Mouse (Mus musculus) liver, embryonic 14.5 days (tissue): Measurements from ENCODE around the gene Macrod1. TPM values are rescaled to one million over a fixed set of nuclear protein-coding genes. Genes with fewer than 3 reads are reported as not detected.

ENCODE experiments used
- ATAC-seq: fragments of 200-750 bp; cut with Nextera tagmentation; 2 replicates; pipeline ENCODE4 v1.8.0; 2017; ENCODE audit warnings: moderate number of reproducible peaks, mild to moderate bottlenecking, moderate library complexity; ENCODE audit not compliant: insufficient read depth
- DNase-seq, 3 experiments: peaks; one replicate each; pipeline ENCODE4 v3.0.0-alpha.2; 2012 to 2013; ENCODE audit warnings: low read depth in 3 of 3, low spot score in 3 of 3
- H3K27ac ChIP-seq: fragments of 300-500 bp; sonication (generic); 2 replicates; pipeline ENCODE4 v1.5.1; 2014; ENCODE audit warnings: moderate library complexity, mild to moderate bottlenecking, control low read depth, inconsistent platforms
- H3K27me3 ChIP-seq: fragments of 300-500 bp; sonication (generic); 2 replicates; pipeline ENCODE4 v1.6.1; 2014; ENCODE audit warnings: mild to moderate bottlenecking, low read length, moderate library complexity; ENCODE audit not compliant: control insufficient read depth, insufficient read depth
- H3K36me3 ChIP-seq: fragments of 300-500 bp; sonication (generic); replicated peaks from 2 replicates; pipeline ENCODE4 v1.6.1; 2014; ENCODE audit warnings: low read depth; ENCODE audit not compliant: control insufficient read depth, insufficient read depth
- H3K4me1 ChIP-seq, 2 experiments: fragments of 200-500 bp in 1 of 2; fragments of 300-500 bp in 1 of 2; sonication (generic) in 1 of 2; replicated peaks; 2 replicates each; pipeline ENCODE4 v1.6.1; 2012 to 2014; ENCODE audit warnings: antibody characterized with exemption in 1 of 2, inconsistent platforms in 1 of 2, low read length in 1 of 2; ENCODE audit not compliant: control insufficient read depth in 2 of 2, insufficient read depth in 2 of 2
- H3K4me2 ChIP-seq: fragments of 300-500 bp; sonication (generic); 2 replicates; pipeline ENCODE4 v1.6.1; 2014; ENCODE audit warnings: low read depth, mild to moderate bottlenecking, control low read depth, moderate library complexity
- H3K4me3 ChIP-seq, 2 experiments: fragments of 200-500 bp in 1 of 2; fragments of 300-500 bp in 1 of 2; sonication (generic) in 1 of 2; 2 replicates each; pipeline ENCODE4 v1.5.1; 2012 to 2014; ENCODE audit warnings: low read depth in 2 of 2, low read length in 2 of 2, mild to moderate bottlenecking in 2 of 2, control low read depth in 1 of 2, inconsistent platforms in 1 of 2, moderate library complexity in 1 of 2; ENCODE audit not compliant: insufficient read depth in 1 of 2
- H3K9ac ChIP-seq: fragments of 300-500 bp; sonication (generic); replicated peaks from 2 replicates; pipeline ENCODE4 v1.6.1; 2014; ENCODE audit warnings: mild to moderate bottlenecking, control low read depth, moderate library complexity
- H3K9me3 ChIP-seq: fragments of 300-500 bp; sonication (generic); 2 replicates; pipeline ENCODE4 v1.6.1; 2016; ENCODE audit warnings: low read length, mixed read lengths; ENCODE audit not compliant: control insufficient read depth
- CTCF ChIP-seq: IDR thresholded peaks from 2 replicates; pipeline ENCODE4 v1.5.1; 2016; ENCODE audit warnings: antibody characterized with exemption, low read depth, control low read depth
- EP300 ChIP-seq: IDR thresholded peaks from 2 replicates; pipeline ENCODE4 v1.6.1; 2016; ENCODE audit warnings: antibody characterized with exemption, low read depth
- WGBS: fragments of 180-500 bp; shearing (Covaris S2); extraction: QIAGEN DNeasy Blood & Tissue Kit; methylation state at CpG from one replicate; pipeline ENCODE4 v1.1.7; 2014; ENCODE audit not compliant: insufficient replicate concordance; 5-methylcytosine and 5-hydroxymethylcytosine counted together
- polyA plus RNA-seq, 2 experiments: library from polyadenylated mRNA; depleted of rRNA in 1 of 2; stranded (reverse) in 1 of 2; unstranded in 1 of 2; fragments of >200 nt; fragmentation: Nextera tagmentation in 1 of 2; extraction: Ambion mirVana in 1 of 2; gene quantifications; 2 replicates each; pipeline versions ENCODE4 v1.2.1 to v1.2.3; 2012 to 2014

Gene Macrod1
- polyA plus RNA-seq, 2 experiments = 3.7 to 4.5 TPM

GRCm38 (mm10) chr19:7213010-7213409 lies 156.4 kb downstream of the Macrod1 start:
- H3K36me3 ChIP-seq = peaks cover 28% of the 10 kb centered on the region
- TF ChIP-seq CTCF (no peak), EP300 (no peak)
- 92% methylated on average over 3 of the region's 3 CpGs for WGBS
- H3K4me3 ChIP-seq = no peak overlapping the region
- H3K4me1 ChIP-seq = peaks cover 18 to 22% of the 10 kb centered on the region in 2 experiments
- H3K9me3 ChIP-seq = no peaks in the 10 kb centered on the region
- H3K4me2 ChIP-seq = no peak overlapping the region
- no peak overlapping the region for H3K27ac ChIP-seq
- H3K9ac ChIP-seq = no peak overlapping the region
- ATAC-seq (no peak), DNase-seq (no peak)
- H3K27me3 ChIP-seq = no peaks in the 10 kb centered on the region

GRCm38 (mm10) chr19:7214484-7214883 lies 157.9 kb downstream of the Macrod1 start:
- no peak for ATAC-seq
- H3K9ac ChIP-seq = no peak overlapping the region
- H3K4me1 ChIP-seq = peaks cover 23 to 25% of the 10 kb centered on the region in 2 experiments
- H3K4me3 ChIP-seq = no peak overlapping the region
- H3K27ac ChIP-seq = no peak overlapping the region
- no peaks in the 10 kb centered on the region for H3K9me3 ChIP-seq
- H3K27me3 ChIP-seq = no peaks in the 10 kb centered on the region
- 74% methylated on average over 5 of the region's 5 CpGs for WGBS
- DNase-seq = no peak
- TF ChIP-seq CTCF (no peak), EP300 (no peak)
- H3K36me3 ChIP-seq = peaks cover 28% of the 10 kb centered on the region
- no peak overlapping the region for H3K4me2 ChIP-seq

DNA sequence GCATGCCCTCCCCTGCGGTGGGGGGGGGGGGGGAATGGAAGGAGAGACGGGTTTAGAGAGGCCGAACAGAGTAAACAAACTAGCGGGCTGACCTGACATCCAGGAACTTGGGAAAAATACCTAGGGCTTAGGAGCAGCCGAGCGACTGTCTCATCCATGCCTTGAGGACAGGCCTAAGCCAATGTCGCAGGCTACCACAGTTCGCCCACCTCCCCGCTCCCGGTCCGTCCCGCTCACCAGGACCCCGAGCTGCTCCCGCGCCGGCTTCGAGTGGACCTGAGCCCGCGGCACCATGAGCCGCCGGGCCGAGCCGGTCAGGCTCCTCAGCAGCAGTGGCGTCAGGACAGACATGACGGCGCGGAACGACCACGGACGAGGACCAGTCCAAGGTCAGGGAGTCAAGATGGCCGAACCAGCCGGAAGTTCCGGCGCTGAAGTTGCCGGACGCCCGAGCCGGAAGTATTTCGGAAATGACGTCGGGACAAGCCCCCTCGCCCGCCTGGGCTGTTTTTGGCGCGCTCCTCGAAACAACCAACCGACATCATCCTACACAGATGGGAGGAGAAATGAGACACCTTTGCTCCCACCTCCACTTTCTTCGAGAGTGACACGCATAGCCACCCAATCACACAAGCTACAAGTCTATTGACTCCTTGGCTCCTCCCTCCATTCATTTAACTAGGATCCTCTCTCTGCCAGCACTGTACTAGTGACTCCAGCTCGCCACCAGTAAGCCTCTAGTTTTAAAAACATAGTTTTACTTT lies 160.7 kb downstream of the Macrod1 start, which contains the start of gene Cox8a:
Gene Cox8a (minus strand): TSS at position 455 of the 764 bp plus-strand sequence.
- peak within 1 kb of the TSS; percentile 67 for H3K27ac ChIP-seq
- peak within 1 kb of the TSS; percentile 87 for H3K9ac ChIP-seq
- ATAC-seq = peak; percentile 97
- H3K4me3 ChIP-seq = peak within 1 kb of the TSS; percentile 65 to 97
- TF ChIP-seq EP300 (no peak), CTCF (no peak)
- H3K36me3 ChIP-seq = peaks cover 21% of the 10 kb centered on the region
- no peaks in the 10 kb centered on the region for H3K9me3 ChIP-seq
- WGBS = 0% methylated on average over 50 of the region's 50 CpGs
- peak within 1 kb of the TSS; percentile 93 for H3K4me2 ChIP-seq
- peak; percentile 97 to 98 (median 97) for DNase-seq
- peaks cover 23 to 25% of the 10 kb centered on the region in 2 experiments for H3K4me1 ChIP-seq
- H3K27me3 ChIP-seq = no peaks in the 10 kb centered on the region

- DNase-seq = peak in 1 of 3 experiments; percentile 35
- peak; percentile 34 for ATAC-seq
- no peaks in the 10 kb centered on the region for H3K27me3 ChIP-seq
- peaks cover 21% of the 10 kb centered on the region for H3K36me3 ChIP-seq
- TF ChIP-seq EP300 (no peak), CTCF (no peak)
- peak overlapping the region; percentile 65 to 97 for H3K4me3 ChIP-seq
- peak overlapping the region; percentile 59 for H3K27ac ChIP-seq
- 4% methylated on average over 6 of the region's 6 CpGs for WGBS
- peak overlapping the region; percentile 93 for H3K4me2 ChIP-seq
- peaks cover 23 to 25% of the 10 kb centered on the region in 2 experiments for H3K4me1 ChIP-seq
- no peaks in the 10 kb centered on the region for H3K9me3 ChIP-seq
- peak overlapping the region; percentile 66 for H3K9ac ChIP-seq
Measured at GRCm38 (mm10) chr19:7217926-7218267, 161.3 kb downstream of the Macrod1 start.

DNA sequence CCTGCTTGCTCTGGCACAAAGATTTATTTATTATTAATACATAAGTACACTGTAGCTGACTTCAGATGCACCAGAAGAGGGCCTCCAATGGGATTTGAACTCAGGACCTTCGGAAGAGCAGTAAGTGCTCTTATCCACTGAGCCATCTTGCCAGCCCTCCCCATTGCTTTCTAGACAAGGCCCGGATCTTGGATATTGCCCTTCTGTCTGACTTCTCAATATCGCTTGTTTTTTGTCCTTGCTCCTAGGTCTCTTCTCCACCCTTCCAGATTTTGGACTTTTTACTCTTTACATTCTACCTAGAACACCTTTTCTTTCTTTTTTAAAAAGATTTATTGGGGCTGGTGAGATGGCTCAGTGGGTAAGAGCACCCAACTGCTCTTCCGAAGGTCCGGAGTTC lies 162.1 kb downstream of the Macrod1 start:
- no peaks in the 10 kb centered on the region for H3K27me3 ChIP-seq
- DNase-seq (no peak), ATAC-seq (no peak)
- no peak for TF ChIP-seq CTCF
- no peak for TF ChIP-seq EP300
- H3K4me3 ChIP-seq = no peak overlapping the region
- peaks cover 18% of the 10 kb centered on the region for H3K36me3 ChIP-seq
- peak overlapping the region; percentile 93; the same call in 1 of the 2 replicates for H3K4me2 ChIP-seq
- H3K4me1 ChIP-seq = peaks cover 23 to 25% of the 10 kb centered on the region in 2 experiments
- 84% methylated on average over 5 of the region's 5 CpGs for WGBS
- no peak overlapping the region for H3K27ac ChIP-seq
- no peak overlapping the region for H3K9ac ChIP-seq
- H3K9me3 ChIP-seq = no peaks in the 10 kb centered on the region
